ENCODE assay signal across 15 mouse cellular contexts in the genomic region with DNA sequence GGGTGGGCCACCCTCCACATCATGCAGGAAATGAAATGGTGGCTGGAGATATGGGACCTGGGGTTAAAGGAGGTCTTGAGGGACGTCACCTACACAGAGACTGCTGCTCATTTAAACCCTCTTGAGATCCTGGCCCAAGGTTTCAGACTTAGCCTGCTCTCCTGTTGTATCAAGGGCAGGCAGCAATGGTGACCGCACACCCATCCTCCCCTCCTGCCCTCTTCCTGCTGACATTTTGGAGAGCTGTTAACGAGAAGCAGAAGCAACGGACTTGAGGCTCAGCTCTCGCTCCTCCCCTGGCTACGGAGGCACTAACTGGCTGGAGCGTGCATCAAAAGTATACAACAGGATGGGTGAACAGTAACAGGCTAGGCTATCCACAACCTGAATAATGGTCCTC. TPM values are rescaled to one million over a fixed set of nuclear protein-coding genes. Genes with fewer than 3 reads are reported as not detected.
DNase-seq lines count a peak whose midpoint lies in the region; ATAC-seq and TF ChIP-seq lines count a peak whose summit lies in the region.
"Had no signal": no experiment of that assay in that cellular context is flagged by ENCODE, and none has a peak within 500 bp of the region (broad histone marks: within the 10 kb centered on the region; RNA-seq: fewer than 3 reads in every experiment).

No protein-coding gene starts in this region.

- H3K9me3 ChIP-seq in heart, embryonic 12.5 days (replicated peaks), result 0 out of 2 replicates have a peak, but pooled peaks cover 8% of the 10 kb centered on the region
- H3K9me3 ChIP-seq in limb, embryonic 12.5 days, result peaks cover 8% of the 10 kb centered on the region
- no peaks in the 10 kb centered on the region for H3K9me3 ChIP-seq in intestine, postnatal 0 days (ENCODE audit: control insufficient read depth)
- no peaks in the 10 kb centered on the region for H3K9me3 ChIP-seq in forebrain, postnatal 0 days (ENCODE audit: low read length)
- H3K9me3 ChIP-seq: neural tube, embryonic 13.5 days had no signal

- DNase-seq in heart, adult 18-20 months, result no peak
- peak; percentile 42 for DNase-seq in CD4-positive, CD25-positive, alpha-beta regulatory T cell, adult 2 months (ENCODE audit: low read depth, low spot score)
- DNase-seq in ZHBTc4 (ENCODE audit: low read depth, low spot score), result peak; percentile 43
- DNase-seq in forebrain, postnatal 0 days, result no peak
- DNase-seq in kidney, adult 8-10 months, result no peak
- DNase-seq: adrenal gland, adult 2 months; cerebellum, adult 9-11 months; kidney, adult 18-20 months; lung, postnatal 10 days; midbrain, embryonic 14.5 days had no signal

- ATAC-seq in heart, embryonic 12.5 days (ENCODE audit: insufficient number of reproducible peaks, low FRiP score), result no peak
- no peak for ATAC-seq in limb, embryonic 12.5 days (ENCODE audit: insufficient number of reproducible peaks, insufficient read depth, low FRiP score, low TSS enrichment, low read depth)
- ATAC-seq in intestine, postnatal 0 days, result no peak
- no peak for ATAC-seq in forebrain, postnatal 0 days

- no peaks in the 10 kb centered on the region for H3K36me3 ChIP-seq in heart, embryonic 12.5 days
- no peaks in the 10 kb centered on the region for H3K36me3 ChIP-seq in limb, embryonic 12.5 days
- H3K36me3 ChIP-seq in intestine, postnatal 0 days (ENCODE audit: control insufficient read depth, insufficient read depth), result no peaks in the 10 kb centered on the region
- H3K36me3 ChIP-seq in forebrain, postnatal 0 days (ENCODE audit: insufficient read depth), result no peaks in the 10 kb centered on the region
- H3K36me3 ChIP-seq: hindbrain, embryonic 12.5 days; neural tube, embryonic 13.5 days had no signal

- H3K4me3 ChIP-seq in heart, embryonic 12.5 days, result no peak overlapping the region
- H3K4me3 ChIP-seq in limb, embryonic 12.5 days (replicated peaks), result no peak overlapping the region
- H3K4me3 ChIP-seq in intestine, postnatal 0 days (ENCODE audit: low read depth, low read length), result no peak overlapping the region
- no peak overlapping the region for H3K4me3 ChIP-seq in forebrain, postnatal 0 days (ENCODE audit: low read depth, low read length)
- H3K4me3 ChIP-seq: hindbrain, embryonic 12.5 days; neural tube, embryonic 13.5 days had no signal

- peak overlapping the region; percentile 9 for H3K4me2 ChIP-seq in heart, embryonic 12.5 days
- H3K4me2 ChIP-seq in limb, embryonic 12.5 days, result no peak overlapping the region
- H3K4me2 ChIP-seq in intestine, postnatal 0 days (replicated peaks; ENCODE audit: low read depth), result no peak overlapping the region
- no peak overlapping the region for H3K4me2 ChIP-seq in forebrain, postnatal 0 days (ENCODE audit: low read depth)
- H3K4me2 ChIP-seq: hindbrain, embryonic 12.5 days; neural tube, embryonic 13.5 days had no signal

- no peak overlapping the region for H3K9ac ChIP-seq in heart, embryonic 12.5 days
- H3K9ac ChIP-seq in limb, embryonic 12.5 days (replicated peaks), result no peak overlapping the region
- H3K9ac ChIP-seq in intestine, postnatal 0 days (ENCODE audit: low read depth, low read length), result no peak overlapping the region
- H3K9ac ChIP-seq in forebrain, postnatal 0 days, result no peak overlapping the region
- H3K9ac ChIP-seq: hindbrain, embryonic 12.5 days; neural tube, embryonic 13.5 days had no signal

- no peaks in the 10 kb centered on the region for H3K27me3 ChIP-seq in heart, embryonic 12.5 days (replicated peaks)
- no peaks in the 10 kb centered on the region for H3K27me3 ChIP-seq in limb, embryonic 12.5 days
- no peaks in the 10 kb centered on the region for H3K27me3 ChIP-seq in intestine, postnatal 0 days (replicated peaks; ENCODE audit: control insufficient read depth, insufficient read depth, low read length)
- H3K27me3 ChIP-seq in forebrain, postnatal 0 days (ENCODE audit: insufficient read depth, low read length), result no peaks in the 10 kb centered on the region
- H3K27me3 ChIP-seq: hindbrain, embryonic 12.5 days; neural tube, embryonic 13.5 days had no signal

- peaks cover 49% of the 10 kb centered on the region for H3K4me1 ChIP-seq in heart, embryonic 12.5 days (replicated peaks)
- H3K4me1 ChIP-seq in limb, embryonic 12.5 days (replicated peaks), result peaks cover 56% of the 10 kb centered on the region
- H3K4me1 ChIP-seq in intestine, postnatal 0 days (replicated peaks; ENCODE audit: control insufficient read depth, insufficient read depth, low read length), result no peaks in the 10 kb centered on the region
- 0 out of 2 replicates have a peak, but pooled peaks cover 3% of the 10 kb centered on the region for H3K4me1 ChIP-seq in forebrain, postnatal 0 days (ENCODE audit: insufficient read depth)

- TF ChIP-seq CTCF in intestine, postnatal 0 days (IDR thresholded peaks at IDR 0.05; ENCODE audit: low read depth), result no peak
- TF ChIP-seq CTCF in forebrain, postnatal 0 days (IDR thresholded peaks at IDR 0.05; ENCODE audit: low read depth), result no peak

- peak overlapping the region; percentile 36 for H3K27ac ChIP-seq in heart, embryonic 12.5 days (ENCODE audit: poor library complexity, severe bottlenecking)
- peak overlapping the region; percentile 50; the same call in 1 of the 2 replicates for H3K27ac ChIP-seq in limb, embryonic 12.5 days
- H3K27ac ChIP-seq in intestine, postnatal 0 days (ENCODE audit: low read depth, low read length), result no peak overlapping the region
- no peak overlapping the region for H3K27ac ChIP-seq in forebrain, postnatal 0 days (ENCODE audit: low read depth, low read length)
- H3K27ac ChIP-seq: hindbrain, embryonic 12.5 days; neural tube, embryonic 13.5 days had no signal

- 23% methylated on average over 7 of the region's 7 CpGs for WGBS in heart, embryonic 12.5 days
- 29% methylated on average over 7 of the region's 7 CpGs for whole genome bisulfite sequencing in limb, embryonic 12.5 days
- WGBS in intestine, postnatal 0 days, result 78% methylated on average over 7 of the region's 7 CpGs
- WGBS in forebrain, postnatal 0 days, result 81% methylated on average over 7 of the region's 7 CpGs

RNA-seq across cellular contexts. Expression of a gene that starts 7.2 kb away (rescaled TPM):
- polyA plus RNA-seq in heart, embryonic 12.5 days (2016; fragmentation: Nextera tagmentation; extraction: Ambion mirVana), result 27.0 and 27.4 TPM in 2 replicates
- total RNA-seq in heart, adult 18-20 months (2021), result 1 to 10 TPM; 7.8 to 8.1 TPM
- 38.3 and 41.2 TPM in 2 replicates for polyA plus RNA-seq in limb, embryonic 12.5 days (2016; fragmentation: Nextera tagmentation; extraction: Ambion mirVana)
- 7.9 and 8.5 TPM in 2 replicates for polyA plus RNA-seq in intestine, postnatal 0 days (2015; fragmentation: Nextera tagmentation; extraction: Ambion mirVana)
- 16.5 and 16.6 TPM in 2 replicates for total RNA-seq in forebrain, postnatal 0 days (2014; rRNA removed)
- 6.9 and 7.7 TPM in 2 replicates for polyA plus RNA-seq in forebrain, postnatal 0 days (2015; fragmentation: Nextera tagmentation; extraction: Ambion mirVana)

Comparison
In these comparisons a context has a peak if more than half of its experiments do, and no peak if none do; other contexts are left out.
1. H3K27ac ChIP-seq: peak in heart, embryonic 12.5 days (single experiment) and limb, embryonic 12.5 days (single experiment); none in intestine, postnatal 0 days (single experiment) and forebrain, postnatal 0 days (single experiment).
2. DNase-seq: peak in CD4-positive, CD25-positive, alpha-beta regulatory T cell, adult 2 months (single experiment) and ZHBTc4 (single experiment); none in heart, adult 18-20 months (0 of 2), forebrain, postnatal 0 days (single experiment) and kidney, adult 8-10 months (0 of 2).